Mouse (Mus musculus): ENCODE measurements around the gene Tarsl2.

GRCm38 (mm10) chr7:65690869-65691268 is 46.2 kb downstream of the Tarsl2 start, which contains the start of gene Tm2d3:
- no peak for TF ChIP-seq POLR2A (IDR thresholded peaks at IDR 0.05; ENCODE audit: low read depth, low read length)
- TF ChIP-seq CTCF (IDR thresholded peaks at IDR 0.05; ENCODE audit: extremely low read depth, insufficient read depth, insufficient read length, insufficient replicate concordance): no peak

Data from spleen, adult 2 months (tissue).